Mouse (Mus musculus) E14TG2a.4 (cell line): ENCODE data around the gene Tsacc.

ENCODE experiments used
- CTCF ChIP-seq: conservative IDR thresholded peaks from 2 replicates; pipeline ENCODE4 v1.5.1; 2014; ENCODE audit warnings: low read length
- NANOG ChIP-seq: IDR thresholded peaks from 2 replicates; pipeline ENCODE4 v1.6.1; 2014; ENCODE audit warnings: borderline replicate concordance, low read length, mixed read lengths
- POU5F1 ChIP-seq: IDR thresholded peaks from 2 replicates; pipeline ENCODE4 v1.6.1; 2014; ENCODE audit warnings: low read length, borderline replicate concordance

GRCm38 (mm10) chr3:88297321-88297851 lies 587 bp upstream of the Tsacc start:
- TF ChIP-seq CTCF = no peak
- TF ChIP-seq NANOG = no peak
- no peak for TF ChIP-seq POU5F1
